Mouse (Mus musculus) ES-Bruce4 (cell line): ENCODE results near the gene Upk1b.

Experiments
- CTCF ChIP-seq: IDR thresholded peaks from one replicate; pipeline ENCODE4 v1.8.1; 2011; ENCODE audit warnings: low read depth, low read length
- EP300 ChIP-seq: IDR thresholded peaks from 2 replicates; pipeline ENCODE4 v1.6.1; 2011; ENCODE audit warnings: low read depth, low read length; ENCODE audit not compliant: insufficient read depth
- POLR2A ChIP-seq: IDR thresholded peaks from one replicate; pipeline ENCODE4 v1.8.1; 2011; ENCODE audit warnings: low read length; ENCODE audit not compliant: insufficient read depth

DNA sequence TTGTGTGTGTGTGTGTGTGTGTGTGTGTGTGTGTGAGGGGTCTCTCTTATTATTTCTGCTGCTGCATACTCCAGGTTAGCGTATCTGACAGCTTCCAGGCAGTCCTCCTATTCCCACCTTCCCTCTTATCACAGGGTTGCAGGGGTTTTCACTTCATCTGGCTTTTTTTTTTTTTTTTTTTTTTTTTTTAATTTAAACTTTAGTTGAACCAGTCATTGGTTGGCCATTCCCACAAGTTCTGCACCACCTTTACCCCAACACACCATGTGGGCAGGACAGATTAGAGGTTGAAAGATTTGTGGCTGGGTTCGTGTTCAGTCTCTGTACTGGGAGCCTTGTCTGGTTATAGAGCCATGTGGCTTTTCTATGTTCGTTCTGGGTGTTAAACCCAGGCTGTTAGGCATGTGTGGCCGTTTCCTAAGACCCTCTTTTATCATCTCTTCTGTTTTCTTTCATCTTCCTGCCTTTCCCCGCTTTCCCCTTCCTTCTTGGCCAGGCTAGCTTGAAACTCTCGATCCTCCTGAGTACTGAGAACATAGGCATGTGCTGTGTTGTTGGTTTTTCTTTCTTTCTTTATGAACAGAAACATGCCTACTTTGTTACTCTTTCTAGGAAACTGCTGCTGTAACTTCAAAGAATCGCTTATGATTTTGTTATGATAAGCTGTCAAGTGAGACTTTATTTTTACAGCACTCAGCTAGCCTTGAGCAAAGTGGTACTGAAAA lies 44.5 kb downstream of the Upk1b start:
- TF ChIP-seq CTCF = no peak
- TF ChIP-seq EP300 = no peak
- TF ChIP-seq POLR2A = no peak
